Mouse (Mus musculus) hindbrain, embryonic 16.5 days (tissue): Measurements from ENCODE around the gene Nbeal2. TPM values are rescaled to one million over a fixed set of nuclear protein-coding genes. Genes with fewer than 3 reads are reported as not detected.

ENCODE experiments used
- ATAC-seq: fragments of 200-750 bp; cut with Nextera tagmentation; 2 replicates; pipeline ENCODE4 v1.8.0; 2017; ENCODE audit warnings: moderate TSS enrichment, moderate library complexity
- H3K27ac ChIP-seq: fragments of 300-500 bp; sonication (generic); 2 replicates; pipeline ENCODE4 v1.5.1; 2014; ENCODE audit warnings: low read depth, mild to moderate bottlenecking, control low read depth, low read length, moderate library complexity
- H3K27me3 ChIP-seq: fragments of 300-500 bp; sonication (generic); replicated peaks from 2 replicates; pipeline ENCODE4 v1.6.1; 2014; ENCODE audit warnings: low read length; ENCODE audit not compliant: control insufficient read depth, insufficient read depth
- H3K36me3 ChIP-seq: fragments of 300-500 bp; sonication (generic); 2 replicates; pipeline ENCODE4 v1.6.1; 2014; ENCODE audit warnings: mild to moderate bottlenecking, low read length, moderate library complexity, mixed read lengths; ENCODE audit not compliant: control insufficient read depth, insufficient read depth
- H3K4me1 ChIP-seq: fragments of 300-500 bp; sonication (generic); 2 replicates; pipeline ENCODE4 v1.6.1; 2014; ENCODE audit warnings: low read depth, low read length; ENCODE audit not compliant: control insufficient read depth, insufficient read depth
- H3K4me2 ChIP-seq: fragments of 300-500 bp; sonication (generic); 2 replicates; pipeline ENCODE4 v1.6.1; 2014; ENCODE audit warnings: mild to moderate bottlenecking, low read length, control low read depth, moderate library complexity
- H3K4me3 ChIP-seq: fragments of 300-500 bp; sonication (generic); 2 replicates; pipeline ENCODE4 v1.5.1; 2014; ENCODE audit warnings: mild to moderate bottlenecking, low read length, control low read depth, moderate library complexity
- H3K9ac ChIP-seq: fragments of 300-500 bp; sonication (generic); 2 replicates; pipeline ENCODE4 v1.6.1; 2014; ENCODE audit warnings: low read depth, mild to moderate bottlenecking, control low read depth, low read length, moderate library complexity
- H3K9me3 ChIP-seq: fragments of 300-500 bp; sonication (generic); 2 replicates; pipeline ENCODE4 v1.6.1; 2014; ENCODE audit warnings: mild to moderate bottlenecking, low read length, moderate library complexity; ENCODE audit not compliant: control insufficient read depth
- WGBS: fragments of 180-500 bp; shearing (Covaris S2); extraction: QIAGEN DNeasy Blood & Tissue Kit; methylation state at CpG from one replicate; pipeline ENCODE4 v1.1.7; 2014; 5-methylcytosine and 5-hydroxymethylcytosine counted together
- polyA plus RNA-seq: library from polyadenylated mRNA; unstranded; fragments of >200 nt; fragmentation: Nextera tagmentation; extraction: Ambion mirVana; gene quantifications from 2 replicates; pipeline ENCODE4 v1.2.1, GENCODE M21; 2015

The Nbeal2 gene
- polyA plus RNA-seq, 1 experiment from 2014 or later = 3.2 TPM

DNA sequence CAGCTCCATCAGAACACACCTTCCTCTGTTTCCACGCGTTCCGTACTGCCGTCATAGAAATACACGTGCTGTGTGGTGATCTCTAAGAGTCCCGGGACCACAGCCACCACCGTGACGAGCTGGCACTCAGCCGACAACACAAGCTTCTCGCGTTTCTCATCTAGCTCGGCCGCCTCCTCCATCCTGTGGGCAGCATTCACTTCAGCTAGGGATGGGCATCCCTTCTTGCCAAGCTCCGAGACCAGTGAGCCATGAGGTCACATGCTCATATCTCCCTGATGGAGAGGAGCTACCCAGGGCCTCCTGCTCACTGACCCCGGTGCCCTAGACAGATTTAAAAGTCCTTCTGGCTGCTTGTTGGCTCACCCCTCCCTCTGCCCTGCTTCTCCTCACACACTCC is 23.8 kb downstream of the Nbeal2 start:
- 86% methylated on average over 15 of the region's 15 CpGs for WGBS
- H3K27me3 ChIP-seq = no peaks in the 10 kb centered on the region
- H3K9me3 ChIP-seq = no peaks in the 10 kb centered on the region
- no peak overlapping the region for H3K27ac ChIP-seq
- H3K4me2 ChIP-seq = no peak overlapping the region
- no peak overlapping the region for H3K4me3 ChIP-seq
- H3K4me1 ChIP-seq = peaks cover 10% of the 10 kb centered on the region
- peaks cover 2% of the 10 kb centered on the region; the same call in 1 of the 2 replicates for H3K36me3 ChIP-seq
- no peak for ATAC-seq
- H3K9ac ChIP-seq = no peak overlapping the region

DNA sequence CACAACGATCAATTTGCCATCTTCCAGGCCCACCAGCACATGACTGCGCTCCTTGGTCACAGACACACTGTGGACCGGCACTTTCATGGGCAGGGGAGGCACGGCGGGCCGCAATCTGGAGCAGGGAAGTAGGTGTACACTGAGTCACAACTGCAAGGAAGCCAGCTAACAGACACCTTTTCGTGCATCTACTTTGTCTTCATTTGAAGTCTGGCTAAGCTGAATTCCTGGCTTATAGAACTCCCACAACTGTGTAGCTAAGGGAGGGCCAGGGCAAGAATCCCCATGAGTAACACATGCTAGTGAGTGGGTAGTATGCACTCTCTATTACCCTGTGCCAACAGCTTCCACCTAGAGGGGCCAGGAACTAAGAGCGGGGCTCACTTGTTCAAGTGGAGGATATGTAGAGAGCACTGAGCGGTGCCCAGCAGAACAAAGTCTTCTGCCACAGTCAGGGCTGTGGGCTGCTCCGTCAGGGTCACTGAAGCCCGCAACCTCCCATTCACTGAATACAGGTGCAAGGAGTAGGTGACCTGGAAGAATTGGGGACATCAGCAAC is 28.5 kb downstream of the Nbeal2 start:
- ATAC-seq = no peak
- peak overlapping the region; percentile 50 for H3K4me3 ChIP-seq
- peak overlapping the region; percentile 95 for H3K4me2 ChIP-seq
- no peaks in the 10 kb centered on the region for H3K9me3 ChIP-seq
- 65% methylated on average over 11 of the region's 11 CpGs for WGBS
- H3K4me1 ChIP-seq = peaks cover 15% of the 10 kb centered on the region
- peak overlapping the region; percentile 78 for H3K27ac ChIP-seq
- H3K36me3 ChIP-seq = peaks cover 5% of the 10 kb centered on the region; the same call in 1 of the 2 replicates
- peak overlapping the region; percentile 73 for H3K9ac ChIP-seq
- H3K27me3 ChIP-seq = no peaks in the 10 kb centered on the region

DNA sequence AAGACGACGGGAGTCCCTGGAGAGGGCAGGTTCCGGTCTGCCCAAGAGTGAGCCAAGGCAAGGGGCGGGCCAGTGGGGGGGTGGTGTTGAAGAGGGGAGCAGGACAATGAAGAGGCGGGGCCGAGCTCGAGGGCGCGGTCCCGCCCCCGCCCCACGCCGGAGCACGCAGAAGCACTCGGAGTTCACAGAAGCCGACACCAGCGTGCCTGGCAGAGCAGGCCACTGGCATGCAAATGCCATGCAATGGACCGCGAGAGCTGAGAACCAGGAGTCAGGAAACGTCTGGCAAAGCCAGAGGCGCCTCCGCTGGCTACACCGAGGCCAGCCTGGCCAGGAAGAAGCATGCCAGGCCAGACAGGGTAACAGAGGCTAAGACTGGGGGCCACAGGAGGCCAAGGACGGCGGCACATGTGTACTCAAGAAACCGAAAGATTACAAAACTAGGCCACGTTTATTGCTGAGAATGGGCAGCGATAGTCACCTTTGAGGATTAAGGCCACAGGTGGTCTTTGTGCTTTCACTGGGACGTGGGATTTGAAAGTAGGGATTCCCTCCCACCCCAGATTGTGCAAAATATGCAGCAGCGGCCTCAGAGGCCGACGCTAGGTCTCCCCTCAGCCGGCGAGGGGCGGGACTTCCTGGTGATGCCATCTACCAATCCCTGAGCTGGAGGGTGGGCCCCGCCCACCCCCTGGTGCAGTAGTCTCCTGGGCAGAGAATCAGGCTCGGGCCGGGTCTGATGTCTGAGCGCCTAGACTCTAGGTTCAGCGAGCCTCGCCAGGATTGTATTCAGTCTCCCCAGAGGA is 29.4 kb downstream of the Nbeal2 start, which contains the start of gene Nradd:
Nradd (minus strand) TSS at position 92 of the 806 bp plus-strand sequence.
- peak; percentile 94 for ATAC-seq
- H3K27ac ChIP-seq = peak within 1 kb of the TSS; percentile 78
- peak within 1 kb of the TSS; percentile 95 for H3K4me2 ChIP-seq
- WGBS = under 1% methylated on average over 41 of the region's 41 CpGs
- H3K9me3 ChIP-seq = no peaks in the 10 kb centered on the region
- H3K36me3 ChIP-seq = peaks cover 5% of the 10 kb centered on the region; the same call in 1 of the 2 replicates
- peaks cover 15% of the 10 kb centered on the region for H3K4me1 ChIP-seq
- H3K27me3 ChIP-seq = no peaks in the 10 kb centered on the region
- H3K4me3 ChIP-seq = peak within 1 kb of the TSS; percentile 50
- H3K9ac ChIP-seq = peak within 1 kb of the TSS; percentile 73

DNA sequence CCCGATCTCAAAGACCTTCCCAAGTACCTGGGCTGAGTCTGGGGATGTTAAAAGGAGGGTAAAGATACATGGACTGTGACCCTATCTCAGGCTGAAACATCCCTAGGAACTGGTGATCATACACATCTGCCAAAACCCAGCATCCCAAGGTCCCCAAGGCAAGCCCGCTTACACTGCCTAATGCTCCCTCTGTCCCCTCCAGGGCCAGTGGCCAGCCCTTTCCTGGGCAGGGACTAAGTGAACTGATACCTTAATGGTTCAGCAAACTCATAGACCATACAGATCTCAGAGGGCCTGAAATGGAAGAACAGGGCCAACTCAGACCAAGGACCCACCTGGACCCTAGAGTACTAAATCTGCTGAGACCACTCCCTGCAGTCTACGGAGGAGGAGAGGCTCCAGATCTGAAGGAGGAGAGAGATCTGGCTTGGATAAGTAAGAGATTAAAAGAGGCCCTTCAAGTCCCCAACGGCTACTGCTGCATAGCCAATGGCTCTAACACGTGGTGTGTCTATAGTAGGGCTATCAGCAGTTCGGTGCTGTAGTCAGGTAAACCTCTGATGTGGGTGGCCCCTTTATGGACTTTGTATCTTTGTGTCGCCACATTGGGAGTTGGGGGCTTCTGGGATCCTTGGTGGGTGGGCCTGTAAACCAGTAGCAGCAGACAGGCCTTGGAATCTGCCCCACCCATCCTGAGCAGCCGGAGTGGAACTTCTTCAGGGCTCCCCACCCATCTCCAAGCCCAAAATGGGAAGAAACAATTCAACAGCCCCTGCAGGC is 30.4 kb downstream of the Nbeal2 start:
- H3K9ac ChIP-seq = peak overlapping the region; percentile 73
- H3K27ac ChIP-seq = peak overlapping the region; percentile 78
- ATAC-seq = no peak; the same call in 1 of the 2 replicates
- no peaks in the 10 kb centered on the region for H3K9me3 ChIP-seq
- peak overlapping the region; percentile 50 for H3K4me3 ChIP-seq
- H3K36me3 ChIP-seq = peaks cover 8% of the 10 kb centered on the region
- peak overlapping the region; percentile 95 for H3K4me2 ChIP-seq
- peaks cover 15% of the 10 kb centered on the region for H3K4me1 ChIP-seq
- 53% methylated on average over 8 of the region's 8 CpGs for WGBS
- no peaks in the 10 kb centered on the region for H3K27me3 ChIP-seq

DNA sequence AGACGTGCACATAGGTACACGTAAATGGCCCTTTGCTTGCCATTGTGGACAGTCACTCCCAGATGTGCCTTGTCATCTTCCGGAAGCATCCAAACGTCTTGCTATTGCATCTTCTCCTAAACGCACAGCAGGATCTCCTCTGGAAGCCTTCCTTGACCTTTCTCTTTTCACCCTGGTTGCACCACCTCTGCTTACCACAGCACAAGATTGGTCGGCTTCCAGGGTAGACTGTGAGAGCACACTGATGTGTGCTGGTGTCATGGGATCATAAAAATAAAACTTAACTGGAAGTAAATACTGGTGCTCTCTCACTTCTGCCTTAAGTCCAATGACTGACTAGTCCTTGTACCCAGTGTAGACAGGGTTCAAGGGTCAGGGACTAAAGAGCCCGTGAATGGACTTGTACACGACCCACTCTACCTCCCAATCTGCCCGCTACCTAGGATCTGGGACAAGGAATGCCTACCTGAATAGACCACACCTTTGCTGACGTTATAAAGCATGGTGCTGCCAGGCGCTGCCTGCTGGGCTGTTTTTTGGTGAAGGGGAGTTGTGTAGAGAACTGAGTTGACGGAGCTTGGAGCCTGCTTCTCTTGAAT is 31.2 kb downstream of the Nbeal2 start:
- peaks cover 15% of the 10 kb centered on the region for H3K4me1 ChIP-seq
- no peak overlapping the region for H3K9ac ChIP-seq
- H3K27ac ChIP-seq = no peak overlapping the region
- no peak overlapping the region for H3K4me3 ChIP-seq
- no peak overlapping the region for H3K4me2 ChIP-seq
- ATAC-seq = no peak
- H3K36me3 ChIP-seq = peaks cover 17% of the 10 kb centered on the region
- no peaks in the 10 kb centered on the region for H3K9me3 ChIP-seq
- no peaks in the 10 kb centered on the region for H3K27me3 ChIP-seq
- 83% methylated on average over 12 of the region's 12 CpGs for WGBS

DNA sequence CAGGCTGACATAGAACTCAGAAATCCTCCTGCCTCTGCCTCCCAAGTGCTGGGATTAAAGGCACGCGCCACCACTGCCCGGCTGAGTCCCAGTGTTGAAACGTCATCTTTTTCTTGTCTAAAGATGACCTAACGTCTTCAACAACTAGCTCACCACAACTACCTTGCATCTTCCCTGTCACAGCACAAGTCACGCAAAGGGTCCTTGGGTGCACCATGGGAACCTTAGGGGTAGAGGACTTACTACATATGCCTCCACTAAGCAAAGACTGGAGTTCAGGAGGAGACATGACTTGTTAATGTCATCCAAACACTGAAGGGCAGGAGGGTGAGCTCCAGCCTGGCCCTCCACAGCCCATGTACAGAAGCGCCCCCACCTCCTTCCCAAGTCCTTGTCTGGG is 33.3 kb downstream of the Nbeal2 start:
- no peak overlapping the region for H3K9ac ChIP-seq
- no peak overlapping the region for H3K4me3 ChIP-seq
- H3K4me2 ChIP-seq = no peak overlapping the region
- WGBS = 94% methylated on average over 7 of the region's 7 CpGs
- no peak for ATAC-seq
- H3K9me3 ChIP-seq = no peaks in the 10 kb centered on the region
- H3K36me3 ChIP-seq = peaks cover 24% of the 10 kb centered on the region
- no peaks in the 10 kb centered on the region for H3K27me3 ChIP-seq
- H3K4me1 ChIP-seq = peaks cover 15% of the 10 kb centered on the region
- H3K27ac ChIP-seq = no peak overlapping the region

DNA sequence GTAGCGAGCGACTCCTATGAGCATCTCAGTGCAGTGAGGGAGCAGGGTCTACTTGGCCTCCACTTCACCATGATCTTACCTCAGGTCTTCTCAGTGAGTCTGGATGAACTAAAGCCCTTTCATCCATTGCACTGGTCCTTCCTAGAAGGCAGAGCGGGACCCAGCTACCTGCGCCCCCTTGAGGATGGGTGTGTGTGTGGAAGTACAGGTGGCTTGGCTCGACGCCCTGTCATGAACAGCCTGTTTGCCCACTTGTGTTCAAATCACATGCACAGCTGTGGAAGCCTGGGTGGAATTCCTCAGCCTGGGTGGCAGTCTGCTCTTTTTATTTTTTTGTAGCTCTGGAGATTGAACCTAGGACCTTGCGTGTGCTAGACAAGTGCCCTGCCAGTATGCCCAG is 33.8 kb downstream of the Nbeal2 start:
- H3K27ac ChIP-seq = no peak overlapping the region
- peaks cover 11% of the 10 kb centered on the region for H3K4me1 ChIP-seq
- ATAC-seq = no peak
- peaks cover 26% of the 10 kb centered on the region for H3K36me3 ChIP-seq
- no peaks in the 10 kb centered on the region for H3K9me3 ChIP-seq
- no peak overlapping the region for H3K4me2 ChIP-seq
- H3K27me3 ChIP-seq = no peaks in the 10 kb centered on the region
- H3K4me3 ChIP-seq = no peak overlapping the region
- no peak overlapping the region for H3K9ac ChIP-seq
- 89% methylated on average over 7 of the region's 7 CpGs for WGBS

DNA sequence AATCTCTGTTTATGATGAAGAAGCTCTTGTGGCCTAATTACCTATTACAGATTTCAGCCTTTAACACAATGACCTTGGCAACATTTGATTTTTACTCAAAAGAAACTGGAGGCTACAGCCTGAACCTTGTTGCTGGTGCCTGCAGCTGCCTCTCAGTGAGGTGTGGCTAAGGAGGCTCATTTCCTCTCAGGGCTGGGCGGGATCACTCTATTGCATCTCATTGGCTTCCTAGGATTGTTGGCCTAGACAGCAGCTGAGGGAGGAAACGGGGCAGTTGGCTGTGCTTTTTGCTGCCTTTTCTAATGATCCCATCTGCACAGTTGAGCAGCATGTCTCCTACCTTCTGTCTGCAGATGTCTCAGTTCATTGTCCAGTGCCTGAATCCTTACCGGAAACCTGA is 36.9 kb downstream of the Nbeal2 start:
- no peak overlapping the region for H3K9ac ChIP-seq
- no peak overlapping the region for H3K27ac ChIP-seq
- no peaks in the 10 kb centered on the region for H3K4me1 ChIP-seq
- H3K27me3 ChIP-seq = no peaks in the 10 kb centered on the region
- no peak overlapping the region for H3K4me2 ChIP-seq
- WGBS = 83% methylated on average over 3 of the region's 3 CpGs
- peaks cover 31% of the 10 kb centered on the region for H3K36me3 ChIP-seq
- ATAC-seq = no peak
- no peaks in the 10 kb centered on the region for H3K9me3 ChIP-seq
- H3K4me3 ChIP-seq = no peak overlapping the region
